Mouse (Mus musculus) embryonic fibroblast, embryonic 13.5 days (primary cell): ENCODE data around the gene Lactbl1.

Source experiments
- CTCF ChIP-seq: IDR thresholded peaks from 2 replicates; pipeline ENCODE4 v1.5.1; 2011; ENCODE audit warnings: mild to moderate bottlenecking, control low read depth, low read length, moderate library complexity, borderline replicate concordance; ENCODE audit not compliant: insufficient read depth
- POLR2A ChIP-seq: IDR thresholded peaks from 2 replicates; pipeline ENCODE4 v1.6.1; 2011; ENCODE audit warnings: low read depth, mild to moderate bottlenecking, control low read depth, low read length, moderate library complexity

- TF ChIP-seq CTCF, result no peak
- no peak for TF ChIP-seq POLR2A
Measured at GRCm38 (mm10) chr4:136649480-136650196, 27.2 kb downstream of the Lactbl1 start.
